Mouse (Mus musculus) intestine, embryonic 14.5 days (tissue): ENCODE data around the gene Ddah1. TPM values are rescaled to one million over a fixed set of nuclear protein-coding genes. Genes with fewer than 3 reads are reported as not detected.
A peak's percentile ranks its signal among the peaks of the same experiment; 100 is the strongest.

Experiments used
- ATAC-seq: fragments of 200-750 bp; cut with Nextera tagmentation; replicated peaks from 2 replicates; pipeline ENCODE4 v1.8.0; 2017; ENCODE audit warnings: low read depth, moderate number of reproducible peaks, moderate TSS enrichment, moderate library complexity; ENCODE audit not compliant: low FRiP score, low TSS enrichment
- DNase-seq: peaks from one replicate; pipeline ENCODE4 v3.0.0-alpha.2; 2018; ENCODE audit warnings: low spot score
- H3K27ac ChIP-seq: fragments of 300-500 bp; sonication (generic); 2 replicates; pipeline ENCODE4 v1.5.1; 2014; ENCODE audit warnings: low read depth, mild to moderate bottlenecking, control low read depth
- H3K27me3 ChIP-seq: fragments of 300-500 bp; sonication (generic); replicated peaks from 2 replicates; pipeline ENCODE4 v1.6.1; 2014; ENCODE audit warnings: low read length, control low read depth; ENCODE audit not compliant: control insufficient read depth, insufficient read depth
- H3K36me3 ChIP-seq: fragments of 300-500 bp; sonication (generic); 2 replicates; pipeline ENCODE4 v1.6.1; 2014; ENCODE audit warnings: low read length, control low read depth; ENCODE audit not compliant: control insufficient read depth, insufficient read depth
- H3K4me1 ChIP-seq: fragments of 300-500 bp; sonication (generic); replicated peaks from 2 replicates; pipeline ENCODE4 v1.6.1; 2014; ENCODE audit warnings: low read length, control low read depth, mixed read lengths; ENCODE audit not compliant: control insufficient read depth, insufficient read depth
- H3K4me2 ChIP-seq: fragments of 300-500 bp; sonication (generic); 2 replicates; pipeline ENCODE4 v1.6.1; 2014; ENCODE audit warnings: low read length
- H3K4me3 ChIP-seq: fragments of 300-500 bp; sonication (generic); 2 replicates; pipeline ENCODE4 v1.5.1; 2014; ENCODE audit warnings: low read depth, low read length, control low read depth, mixed read lengths
- H3K9ac ChIP-seq: fragments of 300-500 bp; sonication (generic); 2 replicates; pipeline ENCODE4 v1.6.1; 2014; ENCODE audit warnings: mild to moderate bottlenecking, low read length
- H3K9me3 ChIP-seq: fragments of 300-500 bp; sonication (generic); 2 replicates; pipeline ENCODE4 v1.6.1; 2016; ENCODE audit warnings: low read length, control low read depth; ENCODE audit not compliant: control insufficient read depth
- WGBS: fragments of 180-500 bp; shearing (Covaris S2); extraction: QIAGEN DNeasy Blood & Tissue Kit; methylation state at CpG from one replicate; pipeline ENCODE4 v1.1.7; 2014; 5-methylcytosine and 5-hydroxymethylcytosine counted together
- polyA plus RNA-seq: library from polyadenylated mRNA; unstranded; fragments of >200 nt; fragmentation: Nextera tagmentation; extraction: Ambion mirVana; gene quantifications from 2 replicates; pipeline ENCODE4 v1.2.1, GENCODE M21; 2014

Gene Ddah1
- polyA plus RNA-seq, 1 experiment from 2014 or later: 46.9 TPM

DNA sequence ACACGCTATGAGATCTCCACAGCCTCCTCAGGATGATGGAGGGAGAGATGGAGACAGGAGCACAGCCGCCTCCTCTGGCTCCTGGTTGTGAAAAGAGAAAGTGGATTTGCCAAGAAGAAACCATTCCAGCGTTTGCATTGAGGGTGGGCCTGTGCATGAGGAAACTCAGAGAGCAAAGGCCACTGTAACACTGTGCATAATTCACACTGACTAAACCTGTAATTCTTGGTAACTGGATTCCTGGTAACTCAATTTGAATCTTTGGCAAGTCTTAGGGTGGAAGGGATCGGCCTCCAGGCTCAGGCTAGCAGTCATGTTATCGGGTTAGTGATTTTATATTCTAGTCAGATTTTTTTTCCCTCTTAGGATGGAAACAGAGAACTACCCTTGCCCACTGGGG, 17.4 kb downstream of the Ddah1 start:
- no peak overlapping the region for H3K9ac ChIP-seq
- no peak for DNase-seq
- no peak overlapping the region for H3K27ac ChIP-seq

GRCm38 (mm10) chr3:145777006-145777405, 18.5 kb downstream of the Ddah1 start:
- ATAC-seq (no peak), DNase-seq (no peak)
- H3K4me2 ChIP-seq: no peak overlapping the region
- H3K4me3 ChIP-seq: no peak overlapping the region
- H3K4me1 ChIP-seq: peaks cover 12% of the 10 kb centered on the region
- no peak overlapping the region for H3K9ac ChIP-seq
- no peaks in the 10 kb centered on the region for H3K27me3 ChIP-seq
- no peaks in the 10 kb centered on the region for H3K9me3 ChIP-seq
- H3K36me3 ChIP-seq: no peaks in the 10 kb centered on the region
- H3K27ac ChIP-seq: no peak overlapping the region
- 91% methylated on average over 15 of the region's 15 CpGs for WGBS

More for the DNA sequence above, 17.4 kb downstream of the Ddah1 start:
- ATAC-seq: no peak; the same call in 1 of the 2 replicates
- no peaks in the 10 kb centered on the region for H3K9me3 ChIP-seq
- no peaks in the 10 kb centered on the region for H3K27me3 ChIP-seq
- no peak overlapping the region for H3K4me2 ChIP-seq
- no peaks in the 10 kb centered on the region for H3K36me3 ChIP-seq
- 64% methylated on average over 5 of the region's 5 CpGs for WGBS
- H3K4me3 ChIP-seq: no peak overlapping the region
- peaks cover 12% of the 10 kb centered on the region for H3K4me1 ChIP-seq

- Histone ChIP-seq H3K27ac (no peak overlapping the region), H3K27me3 (no peaks in the 10 kb centered on the region), H3K9ac (no peak overlapping the region), H3K9me3 (no peaks in the 10 kb centered on the region), H3K4me3 (no peak overlapping the region), H3K36me3 (no peaks in the 10 kb centered on the region), H3K4me2 (no peak overlapping the region), H3K4me1 (peaks cover 12% of the 10 kb centered on the region)
- WGBS: 77% methylated on average over 6 of the region's 6 CpGs
- ATAC-seq: no peak
- no peak for DNase-seq
Observed at GRCm38 (mm10) chr3:145778406-145778922, 20.0 kb downstream of the Ddah1 start.

GRCm38 (mm10) chr3:145779279-145779973, 21.0 kb downstream of the Ddah1 start:
- no peaks in the 10 kb centered on the region for H3K9me3 ChIP-seq
- DNase-seq (no peak), ATAC-seq (no peak)
- WGBS: 28% methylated on average over 5 of the region's 5 CpGs
- H3K27me3 ChIP-seq: no peaks in the 10 kb centered on the region
- H3K36me3 ChIP-seq: no peaks in the 10 kb centered on the region
- H3K4me3 ChIP-seq: no peak overlapping the region
- H3K4me2 ChIP-seq: no peak overlapping the region
- H3K9ac ChIP-seq: no peak overlapping the region
- H3K4me1 ChIP-seq: peaks cover 12% of the 10 kb centered on the region
- peak overlapping the region; percentile 33; the same call in 1 of the 2 replicates for H3K27ac ChIP-seq

- Histone ChIP-seq H3K4me1 (peaks cover 12% of the 10 kb centered on the region), H3K36me3 (no peaks in the 10 kb centered on the region), H3K9ac (no peak overlapping the region), H3K27ac (peak overlapping the region; percentile 57; the same call in 1 of the 2 replicates), H3K27me3 (no peaks in the 10 kb centered on the region), H3K9me3 (no peaks in the 10 kb centered on the region), H3K4me2 (peak overlapping the region; percentile 15; the same call in 1 of the 2 replicates), H3K4me3 (no peak overlapping the region)
- no peak for DNase-seq
- peak; percentile 90 for ATAC-seq
- WGBS: 51% methylated on average over 14 of the region's 14 CpGs
Observed at GRCm38 (mm10) chr3:145780784-145781442, 22.4 kb downstream of the Ddah1 start.

DNA sequence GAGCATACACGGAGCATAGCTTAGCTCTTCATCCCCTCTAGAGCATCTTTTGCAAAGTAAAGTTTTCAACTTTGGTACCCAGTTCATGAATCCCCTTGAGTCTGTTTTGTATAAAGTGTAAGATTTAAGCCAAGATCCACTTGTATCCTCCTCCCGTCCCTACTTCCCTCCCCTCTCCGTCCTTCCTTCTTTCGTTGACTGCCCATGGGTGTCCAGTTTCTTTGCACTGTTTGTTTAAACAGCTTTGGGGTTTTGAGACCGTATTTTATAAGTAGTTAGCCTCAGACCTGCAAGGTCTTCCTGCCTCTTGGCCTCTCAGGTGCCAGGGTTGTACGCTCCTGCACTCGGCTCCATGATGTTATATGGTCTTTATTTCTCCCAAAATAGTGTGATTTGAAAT, 26.8 kb downstream of the Ddah1 start:
- H3K27me3 ChIP-seq: no peaks in the 10 kb centered on the region
- DNase-seq (no peak), ATAC-seq (no peak)
- H3K4me3 ChIP-seq: no peak overlapping the region
- 0 out of 2 replicates have a peak, but pooled peaks cover 4% of the 10 kb centered on the region for H3K4me1 ChIP-seq
- H3K9ac ChIP-seq: no peak overlapping the region
- no peaks in the 10 kb centered on the region for H3K36me3 ChIP-seq
- H3K4me2 ChIP-seq: no peak overlapping the region
- 52% methylated on average over 7 of the region's 7 CpGs for WGBS
- H3K9me3 ChIP-seq: no peaks in the 10 kb centered on the region
- no peak overlapping the region for H3K27ac ChIP-seq

- Histone ChIP-seq H3K4me3 (no peak overlapping the region), H3K27ac (no peak overlapping the region), H3K36me3 (no peaks in the 10 kb centered on the region), H3K9me3 (no peaks in the 10 kb centered on the region), H3K27me3 (no peaks in the 10 kb centered on the region), H3K4me2 (no peak overlapping the region), H3K4me1 (peaks cover 16% of the 10 kb centered on the region; the same call in 1 of the 2 replicates), H3K9ac (no peak overlapping the region)
- DNase-seq (no peak), ATAC-seq (no peak)
- 81% methylated on average over 9 of the region's 9 CpGs for WGBS
Observed at GRCm38 (mm10) chr3:145787303-145787702, 28.8 kb downstream of the Ddah1 start.

GRCm38 (mm10) chr3:145789114-145789513, 30.6 kb downstream of the Ddah1 start:
- Histone ChIP-seq H3K27me3 (no peaks in the 10 kb centered on the region), H3K9me3 (no peaks in the 10 kb centered on the region), H3K4me1 (peaks cover 20% of the 10 kb centered on the region; the same call in 1 of the 2 replicates), H3K36me3 (no peaks in the 10 kb centered on the region), H3K4me3 (no peak overlapping the region), H3K9ac (no peak overlapping the region), H3K27ac (no peak overlapping the region), H3K4me2 (no peak overlapping the region)
- ATAC-seq (no peak), DNase-seq (no peak)
- 76% methylated on average over 7 of the region's 7 CpGs for WGBS
